Mouse (Mus musculus) adrenal gland, adult 2 months (tissue): Measurements from ENCODE around the gene Ttyh3. TPM values are rescaled to one million over a fixed set of nuclear protein-coding genes. Genes with fewer than 3 reads are reported as not detected.

ENCODE experiments used
- DNase-seq: peaks from one replicate; pipeline ENCODE4 v3.0.0; 2021
- polyA plus RNA-seq: library from polyadenylated mRNA; depleted of rRNA; stranded (reverse); fragments of >200 nt; gene quantifications from 2 replicates; pipeline ENCODE4 v1.2.3, GENCODE M21; 2012
- total RNA-seq, 2 experiments: library from RNA; stranded (reverse); gene quantifications; 2 replicates each; pipeline ENCODE4 v1.2.3; 2021

The Ttyh3 gene
- total and polyA plus RNA-seq, 3 experiments = 48.6 to 217 (median 95.9) TPM

DNA sequence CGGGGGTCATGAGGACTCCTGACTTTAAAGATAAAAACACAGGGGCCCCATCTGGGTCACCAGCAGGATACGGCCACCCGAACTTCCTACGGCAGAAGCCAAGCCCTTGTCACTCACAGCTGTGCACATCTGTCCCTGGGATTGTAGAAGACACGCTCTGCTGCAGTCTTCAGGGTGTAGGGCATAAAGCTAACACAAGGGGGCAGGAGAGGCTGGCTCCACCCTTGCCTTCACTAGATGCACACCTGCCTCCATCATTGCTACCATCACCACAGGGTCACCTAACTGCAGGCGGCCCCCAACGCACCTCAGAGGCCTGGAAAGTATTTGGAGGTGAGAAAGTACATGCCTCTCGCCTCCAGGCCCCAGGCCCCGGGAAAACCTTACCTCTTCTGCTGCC lies 19.8 kb downstream of the Ttyh3 start:
- no peak for DNase-seq

DNA sequence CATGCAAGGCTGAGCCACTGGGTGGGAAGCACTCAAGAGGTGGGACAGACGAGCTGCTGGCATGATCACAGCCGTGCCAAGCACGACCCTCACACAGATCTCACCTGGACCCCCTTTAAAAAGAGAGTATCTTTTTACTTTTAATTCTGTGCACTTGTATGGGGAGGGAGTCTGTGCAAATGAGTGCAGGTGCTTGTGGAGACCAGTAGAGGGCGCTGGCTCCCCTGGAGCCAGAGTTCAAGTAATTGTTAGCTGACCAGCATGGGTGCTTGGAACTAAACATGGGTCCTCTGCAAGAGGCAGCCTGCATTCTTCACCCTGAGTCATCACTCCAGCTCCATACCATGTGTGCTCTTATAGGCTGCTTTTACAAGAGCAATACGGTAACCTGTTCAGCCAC lies 21.3 kb downstream of the Ttyh3 start:
- DNase-seq = no peak

DNA sequence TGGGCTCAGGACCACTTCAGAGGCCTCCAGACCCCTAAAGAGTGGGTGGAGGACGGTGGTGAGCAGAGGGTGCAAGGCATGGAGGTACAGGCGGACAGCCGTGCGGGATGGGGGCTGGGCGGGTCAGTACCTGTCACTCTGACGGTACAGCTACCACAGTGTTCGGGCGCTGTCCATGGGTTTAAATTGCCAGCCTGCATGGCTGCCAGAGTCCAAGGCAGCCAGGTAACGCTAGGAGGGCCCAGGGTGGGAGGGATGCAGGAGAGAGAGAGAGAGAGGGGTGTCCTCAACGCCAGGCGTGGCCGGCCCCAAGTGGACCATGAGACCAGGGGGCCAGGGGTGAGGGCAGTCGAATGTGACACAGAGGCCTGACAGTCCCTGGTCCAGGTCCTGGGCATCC lies 23.9 kb downstream of the Ttyh3 start:
- DNase-seq = no peak

DNA sequence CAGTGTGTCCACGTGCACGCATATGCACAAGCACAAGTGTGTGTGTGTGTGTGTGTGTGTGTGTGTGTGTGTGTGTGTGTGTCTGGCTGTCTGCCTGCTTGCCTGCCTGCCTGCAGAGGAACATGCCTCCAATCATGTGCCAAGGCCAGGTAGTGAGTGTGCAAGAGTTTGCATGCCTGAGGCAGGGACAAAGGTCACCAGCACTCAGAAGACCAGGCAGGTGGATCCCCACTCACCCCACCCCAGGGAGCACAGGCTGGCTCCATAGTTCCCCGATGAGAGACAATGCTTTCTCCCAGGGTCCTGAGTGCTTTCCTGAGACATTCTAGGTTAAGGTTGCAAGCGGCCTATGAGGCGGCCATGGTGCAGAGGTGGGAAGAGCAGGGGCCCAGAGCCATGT lies 24.6 kb downstream of the Ttyh3 start:
- no peak for DNase-seq

DNA sequence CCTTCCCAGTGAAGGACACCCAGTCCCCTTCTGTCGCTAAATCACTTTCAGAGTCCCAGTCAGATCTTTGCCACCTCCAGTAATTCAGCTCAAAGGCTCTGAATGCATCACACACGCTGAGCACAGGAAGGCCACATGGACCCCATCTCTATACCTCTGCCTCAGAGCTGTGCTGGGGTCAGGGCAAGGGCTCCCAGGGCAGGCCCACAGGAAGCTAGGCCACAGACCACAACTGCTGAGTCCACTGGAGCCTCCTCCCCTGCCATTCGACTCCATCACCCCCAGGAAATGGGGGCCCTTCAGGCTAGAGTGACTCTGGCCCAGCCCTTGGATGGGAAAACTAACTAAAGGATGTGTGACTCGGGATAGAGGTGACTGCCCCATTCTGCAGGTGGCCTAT lies 25.0 kb downstream of the Ttyh3 start:
- DNase-seq = no peak

DNA sequence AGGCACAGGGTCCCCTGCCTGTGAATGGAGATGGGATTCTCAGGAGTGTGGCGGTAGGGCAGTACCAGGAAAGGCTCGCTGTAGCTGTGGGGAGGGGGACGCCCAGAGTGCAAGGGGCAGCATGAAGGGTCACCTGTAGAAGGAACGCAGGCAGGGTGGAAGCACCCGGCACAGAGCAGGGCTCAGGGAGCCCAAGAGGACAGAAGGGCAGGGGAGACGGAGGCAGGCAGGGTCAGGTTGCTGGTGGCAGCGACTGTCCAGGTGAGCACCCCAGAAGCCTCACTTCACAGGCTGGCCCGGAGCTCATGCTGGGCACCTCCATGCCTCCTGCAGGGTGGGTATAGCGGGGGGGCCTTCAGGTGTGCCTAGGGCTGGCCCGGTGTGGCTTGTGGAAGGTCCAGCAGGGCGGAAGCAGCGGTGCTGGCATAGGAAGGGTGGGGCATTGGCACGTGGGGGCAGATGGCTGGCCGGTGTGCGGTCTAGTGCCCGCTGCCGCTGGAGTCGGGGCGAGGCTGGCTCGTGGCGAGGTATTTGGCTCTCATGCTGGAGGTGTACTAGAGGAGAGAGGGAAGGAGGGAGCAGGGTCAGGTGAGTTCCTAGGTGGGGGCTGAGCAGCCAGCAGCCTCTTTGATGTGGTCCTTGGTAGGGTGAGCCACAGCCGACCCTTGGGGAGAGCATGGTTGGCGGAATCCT lies 25.7 kb downstream of the Ttyh3 start:
- DNase-seq = no peak

DNA sequence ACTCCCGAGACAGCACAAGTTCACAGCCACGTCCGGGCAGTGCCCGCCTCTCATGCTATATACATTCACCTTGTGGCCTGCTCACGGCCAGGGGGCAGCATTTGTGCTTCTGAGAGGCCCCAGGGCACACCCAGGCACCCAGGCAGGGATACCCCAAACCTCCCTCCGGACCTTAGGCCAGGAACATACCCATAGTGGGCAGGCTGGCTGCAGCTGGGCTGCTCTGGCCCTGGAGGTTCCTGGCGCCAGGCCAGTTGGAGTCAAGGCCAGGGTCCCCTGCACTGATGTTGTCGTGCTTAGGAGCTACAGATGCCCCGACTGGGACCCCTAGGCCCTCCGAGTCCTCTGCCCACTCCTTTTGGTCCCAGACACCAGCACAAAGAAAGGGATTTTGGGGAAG lies 27.3 kb downstream of the Ttyh3 start:
- DNase-seq = peak; percentile 55

DNA sequence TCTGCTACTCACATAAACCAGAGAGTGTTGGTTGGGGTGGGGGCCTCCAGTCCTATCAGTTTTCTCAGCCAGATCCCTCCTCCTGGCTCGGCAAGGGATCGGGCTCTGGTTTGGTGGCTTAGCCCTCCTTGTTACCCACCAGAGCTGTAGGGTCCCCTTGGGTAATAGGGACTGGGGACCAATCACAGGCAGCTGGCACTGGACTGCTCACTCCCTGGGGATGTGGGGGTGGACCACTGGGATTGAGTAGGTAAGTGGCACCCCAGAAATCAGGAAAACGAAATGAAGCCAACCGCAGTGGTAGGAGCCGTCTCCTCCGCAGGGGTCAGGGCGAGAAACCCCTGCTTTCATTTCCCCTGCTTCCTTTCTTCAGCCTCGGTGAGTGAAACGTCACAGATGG lies 27.7 kb downstream of the Ttyh3 start:
- no peak for DNase-seq

DNA sequence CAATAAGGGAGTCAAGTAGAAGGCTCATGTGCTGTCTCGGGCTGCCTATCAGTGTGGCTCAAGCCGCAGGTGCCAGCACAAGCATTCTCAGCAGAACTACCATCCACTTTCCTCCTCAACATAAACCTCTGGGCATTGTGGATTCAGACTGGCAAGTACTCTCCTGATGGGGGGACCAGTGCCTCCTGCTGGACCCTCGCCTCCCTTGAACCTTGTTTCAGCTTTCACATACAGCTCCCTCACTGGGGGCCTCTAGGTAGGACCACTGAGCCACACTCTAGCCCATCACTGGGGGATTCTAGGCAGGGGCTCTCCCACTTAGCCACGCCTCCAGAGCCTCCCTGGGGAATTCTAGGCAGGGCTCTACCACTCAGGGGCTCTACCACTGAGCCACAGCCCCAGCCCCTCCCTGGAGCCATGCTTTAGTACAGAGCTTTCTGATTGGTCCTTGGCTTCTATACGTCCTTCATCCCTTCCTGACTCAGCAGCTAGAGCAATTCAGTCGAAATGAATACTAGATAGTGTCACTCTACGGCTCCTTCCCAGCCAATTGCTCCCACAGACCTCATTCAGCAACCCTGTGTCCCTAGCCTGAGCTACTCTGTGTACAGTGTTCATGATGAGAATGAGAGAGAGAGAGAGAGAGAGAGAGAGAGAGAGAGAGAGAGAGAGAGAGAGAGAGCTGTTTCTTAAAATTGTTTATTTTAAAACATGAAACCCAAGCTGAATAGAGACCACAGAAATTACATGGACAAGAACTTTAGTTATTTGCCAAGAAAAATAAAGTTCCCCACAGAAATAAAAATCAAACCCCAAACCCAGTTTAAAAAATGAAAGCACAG lies 28.7 kb downstream of the Ttyh3 start:
- DNase-seq = no peak

DNA sequence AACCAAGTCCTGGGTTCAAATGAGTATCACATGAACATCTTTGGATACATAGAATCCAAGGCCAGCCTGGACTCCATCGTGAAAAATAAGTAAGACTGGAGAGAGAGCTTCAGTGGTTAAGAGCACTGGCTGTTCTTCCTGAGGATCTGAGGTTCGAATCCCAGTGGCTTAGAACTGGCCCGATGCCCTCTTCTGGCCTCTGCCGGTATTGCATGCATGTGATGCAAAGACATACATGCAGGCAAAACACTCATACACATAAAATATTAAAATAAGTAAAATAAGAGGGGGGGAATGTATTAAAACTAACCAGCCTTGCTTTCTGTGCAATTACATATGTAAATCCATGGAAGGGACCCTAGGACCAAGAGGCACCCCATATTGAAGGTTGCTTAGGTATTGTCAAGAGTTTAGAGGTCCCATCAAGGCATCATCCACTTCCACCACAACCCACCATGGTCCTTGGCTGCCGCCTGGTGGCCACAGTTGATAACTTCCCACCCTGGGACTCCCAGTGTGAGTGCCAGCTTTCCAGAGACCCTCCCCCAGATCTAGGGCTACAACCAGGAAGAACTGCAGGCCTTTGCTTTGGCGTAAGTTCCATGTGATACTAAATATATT lies 29.6 kb downstream of the Ttyh3 start:
- DNase-seq = peak; percentile 77

DNA sequence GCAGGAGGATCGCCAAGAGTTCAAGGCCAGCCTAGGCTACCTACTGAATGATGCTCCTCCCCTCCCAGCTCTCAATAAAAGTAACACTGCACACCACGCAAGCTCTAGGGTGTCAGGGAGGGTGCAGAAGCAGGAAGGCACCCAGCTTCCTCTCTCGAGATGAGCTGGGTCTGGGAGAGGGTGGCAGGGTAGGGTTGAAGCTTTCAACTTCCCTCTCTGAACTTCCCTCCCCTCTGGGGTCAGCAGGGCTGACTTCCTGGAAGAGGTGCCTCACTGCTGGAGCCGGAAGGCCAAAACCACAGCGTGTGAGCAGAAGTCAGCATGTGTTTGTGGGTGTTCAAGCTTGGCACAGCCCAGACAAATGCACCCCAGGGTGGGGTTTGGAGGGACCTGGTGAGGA lies 31.1 kb downstream of the Ttyh3 start:
- DNase-seq = peak; percentile 64

DNA sequence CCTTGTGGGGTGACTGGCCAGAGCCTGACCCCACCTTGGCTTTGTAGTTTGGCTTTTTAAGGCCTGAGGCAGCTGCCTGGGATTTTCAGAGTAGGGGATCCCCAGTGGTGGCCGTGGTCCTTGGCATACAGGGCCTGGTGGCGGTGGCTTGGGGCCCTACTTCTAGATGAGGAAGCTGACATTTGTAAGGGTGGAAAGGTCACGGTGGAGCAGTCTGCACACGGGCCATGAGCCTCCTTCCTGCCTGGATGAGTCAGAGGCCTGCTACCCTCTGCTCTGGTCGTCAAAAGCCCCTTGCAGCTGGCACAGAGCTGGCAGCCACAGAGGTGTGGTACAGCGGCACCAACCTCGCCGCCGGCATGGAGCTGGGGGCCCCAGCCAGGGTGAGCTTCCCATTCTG lies 32.1 kb downstream of the Ttyh3 start:
- peak; percentile 63 for DNase-seq

DNA sequence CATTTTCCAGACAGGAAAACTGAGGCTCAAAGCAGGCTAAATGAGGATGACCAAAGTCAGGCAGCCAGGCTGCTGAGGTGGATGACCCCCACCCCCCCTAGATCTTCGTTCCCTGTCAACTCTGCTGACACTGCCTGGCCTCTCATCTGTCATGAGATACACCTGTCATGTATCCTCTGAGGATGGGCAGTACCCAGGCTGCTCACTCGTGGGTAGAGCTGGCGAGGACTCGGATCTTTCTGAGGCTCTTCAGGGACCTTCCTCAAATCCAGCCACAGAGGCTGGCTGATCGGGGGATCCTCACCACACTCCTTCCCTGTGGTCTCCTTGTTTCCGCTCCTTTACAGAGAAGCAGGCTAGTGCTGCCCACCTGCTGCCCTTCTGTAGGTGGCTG lies 32.7 kb downstream of the Ttyh3 start:
- DNase-seq = no peak

DNA sequence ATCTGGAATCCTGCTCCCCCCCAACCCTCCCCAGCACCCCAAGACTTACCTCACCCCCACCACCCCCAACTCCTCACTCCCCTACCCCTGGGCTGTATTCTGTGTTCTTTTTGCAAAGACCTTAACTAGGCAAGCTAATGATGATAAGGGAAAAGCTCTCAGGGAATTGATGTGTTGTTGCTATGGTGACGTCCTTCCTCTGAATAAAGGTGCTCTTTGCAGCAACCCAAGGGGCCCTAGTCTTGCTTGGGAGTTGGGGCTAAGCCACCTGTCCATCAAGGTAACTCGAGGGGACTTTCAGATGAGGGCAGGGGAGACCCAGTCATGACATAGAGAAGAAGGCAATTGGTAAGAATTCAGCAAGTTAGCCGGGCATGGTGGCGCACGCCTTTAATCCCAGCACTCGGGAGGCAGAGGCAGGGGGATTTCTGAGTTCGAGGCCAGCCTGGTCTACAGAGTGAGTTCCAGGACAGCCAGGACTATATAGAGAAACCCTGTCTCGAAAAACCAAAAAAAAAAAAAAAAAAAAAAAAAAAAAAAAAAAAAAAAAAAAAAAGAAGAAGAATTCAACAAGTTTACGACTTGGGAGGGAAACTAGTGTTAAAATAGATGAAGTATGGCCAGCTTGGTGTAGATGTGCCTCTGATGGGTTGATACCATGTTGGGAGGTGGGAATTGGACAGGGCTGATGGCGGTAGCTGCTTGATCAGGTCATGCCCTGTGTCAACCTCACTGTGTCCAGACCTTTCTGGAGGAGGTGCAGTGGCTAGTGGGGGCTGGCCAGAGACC lies 33.3 kb downstream of the Ttyh3 start:
- no peak for DNase-seq

DNA sequence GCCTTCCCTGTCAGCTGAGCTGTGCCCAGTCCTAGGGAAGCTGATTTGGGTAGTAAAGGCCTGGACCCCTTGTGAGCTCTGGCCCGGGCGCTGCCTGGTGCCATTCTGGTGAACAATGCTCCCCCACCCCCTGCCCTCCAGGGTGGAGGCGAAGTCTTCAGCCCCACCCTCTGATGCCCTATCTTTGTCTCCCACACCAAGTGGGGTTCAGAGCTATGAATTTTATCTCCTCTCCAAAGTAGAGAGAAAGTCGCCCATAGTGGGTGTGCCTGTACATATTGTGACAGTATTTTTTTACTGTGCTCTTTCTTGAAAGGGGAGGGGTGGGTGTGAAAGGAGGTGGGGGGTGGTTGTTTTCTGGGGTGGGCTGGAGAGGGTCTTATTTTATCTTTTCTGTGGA lies 34.0 kb downstream of the Ttyh3 start:
- DNase-seq = no peak

DNA sequence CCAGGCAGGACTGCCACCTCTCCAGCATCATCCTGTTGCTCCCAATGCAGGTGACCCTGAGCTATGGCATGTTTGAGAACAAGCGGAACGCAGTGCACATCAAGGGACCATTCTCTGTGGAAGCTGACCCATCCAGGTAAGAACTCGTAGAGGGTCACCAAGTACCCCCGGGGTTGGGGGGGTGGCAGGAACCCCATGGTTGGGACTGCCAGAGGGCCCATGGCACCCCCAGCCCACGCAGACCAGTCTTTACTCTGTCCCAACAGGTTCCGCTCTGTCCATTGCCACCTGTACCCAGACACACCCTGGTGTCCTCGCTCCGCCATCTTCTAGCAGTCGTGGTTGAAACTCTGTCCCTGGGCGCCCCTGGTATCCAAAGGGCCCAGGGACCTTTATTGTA lies 34.7 kb downstream of the Ttyh3 start:
- no peak for DNase-seq

DNA sequence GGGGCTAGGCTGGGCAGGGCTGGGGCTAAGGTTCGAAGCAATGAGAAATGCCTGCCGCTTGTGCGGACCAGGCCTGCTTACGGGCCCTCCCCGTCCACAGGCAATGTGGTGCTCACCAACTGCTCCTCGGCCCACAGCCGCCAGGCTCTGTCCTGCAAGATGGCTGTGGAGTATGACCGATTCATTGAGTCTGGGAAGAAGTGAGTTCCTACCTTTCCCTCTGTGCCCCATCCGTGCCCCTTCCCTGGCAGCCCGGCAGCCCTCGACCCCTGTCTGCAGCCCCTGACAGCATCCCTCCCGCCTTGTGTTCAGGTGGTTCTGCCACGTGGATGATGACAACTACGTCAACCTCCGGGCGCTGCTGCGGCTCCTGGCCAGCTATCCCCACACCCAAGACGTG lies 36.6 kb downstream of the Ttyh3 start:
- DNase-seq = no peak

DNA sequence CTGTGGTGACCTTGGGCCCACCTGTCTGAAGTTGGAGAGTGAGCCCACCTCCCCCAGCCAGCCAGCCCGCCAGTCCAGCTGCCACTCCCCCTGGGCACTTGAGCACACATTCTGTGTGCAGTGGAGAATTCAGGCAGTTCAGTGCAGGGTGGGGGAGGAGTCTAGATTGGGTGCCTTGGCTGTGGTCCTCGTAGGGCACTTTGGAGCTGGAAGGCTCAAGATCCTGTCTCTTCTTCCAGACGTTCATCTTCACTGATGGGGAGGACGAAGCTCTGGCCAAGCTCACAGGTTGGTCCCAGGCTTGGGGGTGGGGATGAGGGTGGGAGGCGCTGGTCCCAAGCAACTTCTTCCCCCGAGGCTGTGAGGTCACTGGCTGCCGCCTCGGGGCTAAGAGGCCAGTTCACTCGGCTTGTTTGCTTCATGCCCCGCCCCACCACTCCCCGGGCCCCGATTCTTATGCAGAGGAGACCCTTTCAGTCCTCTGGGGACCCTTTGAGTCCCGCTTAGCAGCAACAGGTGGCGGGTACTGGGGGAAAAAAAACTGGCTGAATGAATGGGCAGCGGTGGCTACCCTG lies 37.1 kb downstream of the Ttyh3 start:
- DNase-seq = no peak

DNA sequence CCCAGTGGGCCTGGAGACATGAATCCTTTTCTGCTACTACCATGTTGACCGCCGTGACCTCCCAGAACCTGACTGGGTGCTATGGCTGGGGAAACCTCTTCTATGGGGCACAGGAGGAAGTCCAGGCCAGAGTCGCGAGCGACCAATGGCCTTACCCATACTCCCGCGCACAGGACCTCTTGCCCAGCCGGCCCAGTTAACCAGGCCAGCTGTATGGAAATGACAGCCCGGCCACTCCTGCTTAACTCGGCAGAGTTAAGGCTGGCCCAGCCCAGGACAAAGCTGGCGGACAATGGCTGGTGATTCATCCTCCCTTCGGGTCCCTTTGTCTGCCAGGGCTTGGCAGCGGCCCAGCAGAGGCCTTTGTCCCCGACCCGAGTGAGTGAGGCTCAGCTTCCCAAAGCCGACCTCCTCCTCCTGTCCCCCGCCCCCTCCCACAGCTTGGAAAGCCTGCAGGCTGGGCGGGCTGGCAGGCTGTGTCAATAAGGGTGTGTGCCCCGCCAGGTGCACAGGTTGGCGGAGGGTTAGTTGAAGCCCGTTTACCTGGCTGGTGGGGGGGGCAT lies 37.7 kb downstream of the Ttyh3 start:
- peak; percentile 93 for DNase-seq

DNA sequence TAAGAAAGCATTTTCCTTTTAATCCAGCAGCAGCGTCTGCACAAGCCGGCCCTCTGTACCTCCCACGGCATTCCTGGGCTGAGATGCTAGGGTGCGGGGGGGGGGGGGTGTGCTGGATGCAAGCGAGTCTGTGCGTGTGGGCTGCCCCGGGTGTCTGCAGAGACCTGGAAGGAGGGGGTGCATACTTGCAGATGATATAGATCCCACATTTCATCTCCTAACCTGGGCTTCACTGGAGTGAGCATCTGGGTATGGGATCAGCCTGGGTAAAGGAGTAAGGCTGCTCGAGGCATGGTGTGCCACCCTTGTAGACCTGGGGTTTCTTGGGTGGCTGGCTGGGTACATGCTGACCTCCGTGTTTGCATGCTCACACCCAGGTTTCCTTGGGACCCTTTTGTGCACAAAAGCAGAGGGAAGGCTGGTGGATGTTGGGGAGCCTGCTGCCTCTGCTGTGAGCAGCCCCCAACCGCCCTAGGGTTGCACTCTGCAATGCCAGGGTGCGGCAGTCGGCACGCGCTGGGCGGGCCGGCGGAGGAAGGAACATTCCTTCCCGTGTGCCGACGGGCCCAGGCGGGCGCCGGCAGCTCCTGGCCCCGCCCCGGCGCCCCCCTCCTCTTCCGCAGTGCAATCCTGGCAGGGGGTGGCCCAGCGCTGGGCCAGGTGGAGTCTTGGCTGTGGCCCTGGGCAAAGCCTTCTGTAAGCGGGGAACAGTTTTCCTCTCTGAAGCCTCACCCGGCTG lies 38.4 kb downstream of the Ttyh3 start:
- DNase-seq = peak; percentile 56
